Mouse (Mus musculus) ovary, postnatal 10 days (tissue): ENCODE measurements around the gene Cryba4.

Experiments
- DNase-seq: peaks from one replicate; pipeline ENCODE4 v3.0.0; 2022; ENCODE audit warnings: low spot score

Cryba4 gene

GRCm38 (mm10) chr5:112286608-112286983, 34.3 kb upstream of the Cryba4 start:
- DNase-seq: no peak

GRCm38 (mm10) chr5:112285548-112286085, 33.3 kb upstream of the Cryba4 start:
- no peak for DNase-seq

GRCm38 (mm10) chr5:112284203-112284582, 31.9 kb upstream of the Cryba4 start:
- DNase-seq: no peak

- no peak for DNase-seq
Measured at GRCm38 (mm10) chr5:112283543-112284202, 31.4 kb upstream of the Cryba4 start.

- no peak for DNase-seq
Measured at GRCm38 (mm10) chr5:112282780-112283482, 30.6 kb upstream of the Cryba4 start.

- no peak for DNase-seq
Measured at GRCm38 (mm10) chr5:112282123-112282779, 29.9 kb upstream of the Cryba4 start.

GRCm38 (mm10) chr5:112281676-112282075, 29.4 kb upstream of the Cryba4 start:
- DNase-seq: no peak

- no peak for DNase-seq
Measured at GRCm38 (mm10) chr5:112280863-112281660, 28.7 kb upstream of the Cryba4 start.

- DNase-seq: no peak
Measured at GRCm38 (mm10) chr5:112280151-112280550, 27.8 kb upstream of the Cryba4 start.

- DNase-seq: no peak
Measured at GRCm38 (mm10) chr5:112279181-112280021, 27.1 kb upstream of the Cryba4 start.

GRCm38 (mm10) chr5:112277906-112278470, 25.7 kb upstream of the Cryba4 start:
- DNase-seq: no peak

GRCm38 (mm10) chr5:112276907-112277348, 24.6 kb upstream of the Cryba4 start:
- no peak for DNase-seq

GRCm38 (mm10) chr5:112276267-112276873, 24.1 kb upstream of the Cryba4 start, which contains the start of gene Tpst2:
Tpst2 (plus strand) TSS chr5:112276691.
- DNase-seq: peak; percentile 96

GRCm38 (mm10) chr5:112275021-112275804, 22.9 kb upstream of the Cryba4 start:
- DNase-seq: no peak

- DNase-seq: no peak
Measured at GRCm38 (mm10) chr5:112273746-112274463, 21.6 kb upstream of the Cryba4 start.

GRCm38 (mm10) chr5:112272934-112273333, 20.6 kb upstream of the Cryba4 start:
- no peak for DNase-seq

GRCm38 (mm10) chr5:112270764-112271541, 18.6 kb upstream of the Cryba4 start:
- DNase-seq: no peak
